Comparison of ENCODE assay signal across 9 mouse cellular contexts in the genomic region with DNA sequence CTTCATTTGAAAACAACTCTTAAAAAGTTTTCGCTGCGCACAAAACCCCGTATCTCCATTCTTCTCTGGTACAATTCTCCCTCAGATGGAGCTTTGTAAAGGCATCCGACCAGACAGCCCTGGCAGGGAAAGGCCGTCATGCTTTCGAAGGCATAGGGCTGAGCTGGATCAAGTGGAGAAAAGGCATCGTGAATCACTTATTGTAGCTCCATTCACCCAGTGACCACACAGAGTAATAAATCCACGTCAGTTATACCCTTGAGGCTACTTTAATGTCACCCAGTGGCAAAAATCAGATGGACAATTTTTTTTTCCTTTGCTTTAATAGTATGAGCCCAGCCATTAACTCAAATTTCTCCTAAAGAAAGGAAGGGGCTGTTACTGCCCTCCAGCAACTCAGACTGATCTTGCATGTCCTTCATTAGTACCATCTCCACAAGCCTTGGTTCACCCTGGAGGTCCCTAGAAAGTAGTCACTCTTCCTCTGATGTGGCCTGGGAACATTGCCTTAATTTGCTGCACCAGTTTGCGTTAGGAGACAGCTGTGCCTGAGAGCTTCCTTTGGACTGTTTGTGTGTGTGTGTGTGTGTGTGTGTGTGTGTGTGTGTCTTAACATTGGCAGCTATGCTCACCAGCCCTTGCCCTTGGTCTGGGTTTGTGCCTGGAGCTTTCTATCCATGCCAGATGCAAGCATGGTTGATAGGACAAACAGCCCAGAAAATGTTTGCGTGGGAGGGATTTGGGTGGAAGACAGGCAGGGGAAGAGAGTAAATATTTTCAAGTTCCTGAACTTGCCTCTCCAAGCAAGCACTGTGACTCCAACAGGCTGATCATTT.
DNase-seq lines count a peak whose midpoint lies in the region; ATAC-seq and TF ChIP-seq lines count a peak whose summit lies in the region.
"Had no signal": no experiment of that assay in that cellular context is flagged by ENCODE, and none has a peak within 500 bp of the region (broad histone marks: within the 10 kb centered on the region; RNA-seq: fewer than 3 reads in every experiment).

No protein-coding gene starts in this region.

- H3K4me3 ChIP-seq in heart, adult 2 months = no peak overlapping the region
- no peak overlapping the region for H3K4me3 ChIP-seq in heart, embryonic 10.5 days
- H3K4me3 ChIP-seq in intestine, postnatal 0 days (ENCODE audit: low read depth, low read length) = no peak overlapping the region

- no peak overlapping the region for H3K9ac ChIP-seq in heart, adult 2 months (ENCODE audit: low read depth, low read length)
- no peak overlapping the region for H3K9ac ChIP-seq in intestine, postnatal 0 days (ENCODE audit: low read depth, low read length)

- peak overlapping the region; percentile 41 for H3K27ac ChIP-seq in heart, adult 2 months
- H3K27ac ChIP-seq in heart, embryonic 10.5 days = no peak overlapping the region
- no peak overlapping the region for H3K27ac ChIP-seq in intestine, postnatal 0 days (ENCODE audit: low read depth, low read length)

- TF ChIP-seq CTCF in heart, adult 2 months (IDR thresholded peaks at IDR 0.05) = no peak
- TF ChIP-seq CTCF in intestine, postnatal 0 days (IDR thresholded peaks at IDR 0.05; ENCODE audit: low read depth) = no peak

- H3K4me1 ChIP-seq in heart, adult 2 months (ENCODE audit: control insufficient read depth, insufficient read depth, low read length) = peaks cover 8% of the 10 kb centered on the region
- peaks cover 29% of the 10 kb centered on the region for H3K4me1 ChIP-seq in heart, embryonic 10.5 days
- no peaks in the 10 kb centered on the region for H3K4me1 ChIP-seq in intestine, postnatal 0 days (replicated peaks; ENCODE audit: control insufficient read depth, insufficient read depth, low read length)

- no peaks in the 10 kb centered on the region for H3K9me3 ChIP-seq in heart, embryonic 10.5 days
- H3K9me3 ChIP-seq in intestine, postnatal 0 days (ENCODE audit: control insufficient read depth) = no peaks in the 10 kb centered on the region
- H3K9me3 ChIP-seq: G1E had no signal

- H3K4me2 ChIP-seq in intestine, postnatal 0 days (replicated peaks; ENCODE audit: low read depth) = no peak overlapping the region

- TF ChIP-seq EP300 in heart, adult 2 months (IDR thresholded peaks at IDR 0.05; ENCODE audit: insufficient read depth, low read depth, low read length) = 0 out of 2 replicates have a peak, but pooled peaks have one; percentile 18

- no peak for TF ChIP-seq POLR2A in heart, adult 2 months (IDR thresholded peaks at IDR 0.05; ENCODE audit: insufficient read depth, low read depth, low read length)

- 65% methylated on average over 10 of the region's 10 CpGs for WGBS in heart, adult 2 months
- WGBS in heart, embryonic 10.5 days = 79% methylated on average over 10 of the region's 10 CpGs
- 70% methylated on average over 10 of the region's 10 CpGs for WGBS in intestine, postnatal 0 days

- no peaks in the 10 kb centered on the region for H3K36me3 ChIP-seq in heart, adult 2 months (ENCODE audit: control insufficient read depth, insufficient read depth, low read length)
- H3K36me3 ChIP-seq in heart, embryonic 10.5 days = no peaks in the 10 kb centered on the region
- H3K36me3 ChIP-seq in intestine, postnatal 0 days (ENCODE audit: control insufficient read depth, insufficient read depth) = no peaks in the 10 kb centered on the region
- H3K36me3 ChIP-seq: G1E had no signal

- intact Hi-C loops in heart, adult 2 months (cut with DNase I) = no loop called here
- intact Hi-C loops in heart, postnatal 36 days (cut with DNase I) = no loop called here
- intact Hi-C loops in left cerebral cortex, postnatal 25 days (cut with DNase I) = no loop called here

- peak; percentile 53 to 69 for DNase-seq in heart, adult 2 months
- no peak for DNase-seq in heart, embryonic 10.5 days (ENCODE audit: low spot score)
- DNase-seq in cerebellum, adult 9-10 months = peak; percentile 65
- DNase-seq in heart, postnatal 36 days = peak; percentile 50 to 57
- peak; percentile 76 for DNase-seq in lung, postnatal 10 days
- DNase-seq in left cerebral cortex, postnatal 25 days (ENCODE audit: low spot score in 2 of 2) = no peak

- no peak for ATAC-seq in intestine, postnatal 0 days
- ATAC-seq in granulocyte monocyte progenitor cell, adult 5-6 weeks (replicated peaks; ENCODE audit: poor library complexity, severe bottlenecking) = no peak

- H3K79me2 ChIP-seq in heart, adult 2 months (replicated peaks; ENCODE audit: control insufficient read depth, insufficient read depth, low read length) = no peaks in the 10 kb centered on the region

- H3K27me3 ChIP-seq in heart, adult 2 months (ENCODE audit: control insufficient read depth, insufficient read depth, low read length) = no peaks in the 10 kb centered on the region
- no peaks in the 10 kb centered on the region for H3K27me3 ChIP-seq in heart, embryonic 10.5 days (ENCODE audit: insufficient read depth, poor library complexity, severe bottlenecking)
- no peaks in the 10 kb centered on the region for H3K27me3 ChIP-seq in intestine, postnatal 0 days (replicated peaks; ENCODE audit: control insufficient read depth, insufficient read depth, low read length)

Comparison
In these comparisons a context has a peak if more than half of its experiments do, and no peak if none do; other contexts are left out.
1. DNase-seq: peak in heart, adult 2 months (2 of 2), cerebellum, adult 9-10 months (single experiment), heart, postnatal 36 days (2 of 2) and lung, postnatal 10 days (single experiment); none in heart, embryonic 10.5 days (single experiment) and left cerebral cortex, postnatal 25 days (0 of 2).